15 mouse cellular contexts compared by ENCODE assay signal in the genomic region with DNA sequence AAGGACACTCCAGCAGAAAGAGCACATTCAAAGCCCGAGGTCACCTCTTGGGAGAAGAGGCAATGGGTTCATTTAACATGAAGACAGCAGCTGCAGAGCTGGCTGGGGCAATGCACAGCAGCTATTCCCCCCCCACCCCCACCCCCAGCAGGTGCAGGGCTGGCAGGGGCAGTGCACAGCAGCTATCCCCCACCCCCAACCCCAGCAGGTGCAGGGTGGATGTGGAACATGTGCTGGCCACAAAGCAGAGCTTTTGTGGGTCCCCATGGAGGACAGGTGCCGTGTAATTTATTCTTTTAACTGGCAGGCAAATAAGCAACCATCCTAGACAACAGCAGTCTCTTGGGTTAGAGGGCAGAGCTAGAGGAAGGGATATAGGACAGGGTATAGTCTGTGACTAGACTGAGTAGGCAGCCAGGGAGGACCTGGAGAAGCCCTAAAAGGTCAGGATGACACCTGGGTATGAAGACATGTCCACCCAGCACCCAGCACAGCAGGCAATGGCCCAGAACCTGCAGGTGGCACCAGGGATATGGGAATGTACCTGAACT. TPM values are rescaled to one million over a fixed set of nuclear protein-coding genes. Genes with fewer than 3 reads are reported as not detected.
DNase-seq lines count a peak whose midpoint lies in the region; ATAC-seq lines count a peak whose summit lies in the region.
"Had no signal": no experiment of that assay in that cellular context is flagged by ENCODE, and none has a peak within 500 bp of the region (broad histone marks: within the 10 kb centered on the region; RNA-seq: fewer than 3 reads in every experiment).

No protein-coding gene starts in this region.

- DNase-seq in retina, postnatal 1 day, result peak; percentile 30
- DNase-seq in retina, embryonic 14.5 days (ENCODE audit: low spot score), result no peak
- no peak for DNase-seq in hindbrain, embryonic 14.5 days (ENCODE audit: low spot score)
- DNase-seq in ovary, postnatal 10 days (ENCODE audit: low spot score), result no peak
- DNase-seq in B cell, adult 2 months, result no peak
- no peak for DNase-seq in cerebellum, postnatal 25 days
- DNase-seq: adrenal gland, postnatal 36 days; cerebellum, adult 11 months; embryo, embryonic 11 days; kidney, postnatal 25 days; right cerebral cortex, postnatal 14 days had no signal

- 57% methylated on average over 2 of the region's 2 CpGs for WGBS in hindbrain, embryonic 14.5 days
- 42% methylated on average over 2 of the region's 2 CpGs for WGBS in neural tube, embryonic 12.5 days

- no peak overlapping the region for H3K4me2 ChIP-seq in hindbrain, embryonic 14.5 days (replicated peaks)
- H3K4me2 ChIP-seq in neural tube, embryonic 12.5 days (replicated peaks), result no peak overlapping the region
- H3K4me2 ChIP-seq: liver, embryonic 11.5 days had no signal

- H3K4me3 ChIP-seq in hindbrain, embryonic 14.5 days (replicated peaks; ENCODE audit: low read length), result no peak overlapping the region
- no peak overlapping the region for H3K4me3 ChIP-seq in neural tube, embryonic 12.5 days
- H3K4me3 ChIP-seq: heart, embryonic 10.5 days had no signal

- peak; percentile 55 for ATAC-seq in hindbrain, embryonic 14.5 days (ENCODE audit: low FRiP score)
- peak; percentile 89 for ATAC-seq in neural tube, embryonic 12.5 days (ENCODE audit: low FRiP score, low read depth)
- ATAC-seq: lung, postnatal 0 days had no signal

- no peak overlapping the region for H3K9ac ChIP-seq in hindbrain, embryonic 14.5 days
- H3K9ac ChIP-seq in neural tube, embryonic 12.5 days, result no peak overlapping the region

- no peaks in the 10 kb centered on the region for H3K9me3 ChIP-seq in hindbrain, embryonic 14.5 days (ENCODE audit: control insufficient read depth, low read length)
- no peaks in the 10 kb centered on the region for H3K9me3 ChIP-seq in neural tube, embryonic 12.5 days
- H3K9me3 ChIP-seq: heart, embryonic 10.5 days had no signal

- H3K27ac ChIP-seq in hindbrain, embryonic 14.5 days, result 0 out of 2 replicates have a peak overlapping the region, but pooled peaks have one; percentile 26
- H3K27ac ChIP-seq in neural tube, embryonic 12.5 days, result no peak overlapping the region
- H3K27ac ChIP-seq: heart, embryonic 10.5 days had no signal

- peaks cover 27% of the 10 kb centered on the region for H3K36me3 ChIP-seq in hindbrain, embryonic 14.5 days (replicated peaks; ENCODE audit: control insufficient read depth, insufficient read depth)
- H3K36me3 ChIP-seq in neural tube, embryonic 12.5 days, result peaks cover 88% of the 10 kb centered on the region

- H3K27me3 ChIP-seq in hindbrain, embryonic 14.5 days (ENCODE audit: control insufficient read depth, insufficient read depth, low read length), result no peaks in the 10 kb centered on the region
- no peaks in the 10 kb centered on the region for H3K27me3 ChIP-seq in neural tube, embryonic 12.5 days (replicated peaks)

- H3K4me1 ChIP-seq in hindbrain, embryonic 14.5 days (replicated peaks; ENCODE audit: control insufficient read depth, insufficient read depth, low read length), result 0 out of 2 replicates have a peak, but pooled peaks cover 5% of the 10 kb centered on the region
- H3K4me1 ChIP-seq in neural tube, embryonic 12.5 days, result peaks cover 3% of the 10 kb centered on the region; the same call in 1 of the 2 replicates
- H3K4me1 ChIP-seq: heart, embryonic 10.5 days had no signal

RNA-seq across cellular contexts. Expression of a gene that starts 11.6 kb away (rescaled TPM):
- polyA plus RNA-seq in hindbrain, embryonic 14.5 days (2014; fragmentation: Nextera tagmentation; extraction: Ambion mirVana), result 525 and 527 TPM in 2 replicates
- 362 and 381 TPM in 2 replicates for polyA plus RNA-seq in neural tube, embryonic 12.5 days (2016; fragmentation: Nextera tagmentation; extraction: Ambion mirVana)

RNA-seq across cellular contexts. Expression of a gene that starts 12.1 kb away (rescaled TPM):
- 27.0 and 30.2 TPM in 2 replicates for polyA plus RNA-seq in hindbrain, embryonic 14.5 days (2014; fragmentation: Nextera tagmentation; extraction: Ambion mirVana)
- polyA plus RNA-seq in neural tube, embryonic 12.5 days (2016; fragmentation: Nextera tagmentation; extraction: Ambion mirVana), result 120 and 127 TPM in 2 replicates

RNA-seq across cellular contexts. Expression of a gene that starts 15.6 kb away (rescaled TPM):
- polyA plus RNA-seq in hindbrain, embryonic 14.5 days (2014; fragmentation: Nextera tagmentation; extraction: Ambion mirVana), result 45.8 and 48.5 TPM in 2 replicates
- polyA plus RNA-seq in neural tube, embryonic 12.5 days (2016; fragmentation: Nextera tagmentation; extraction: Ambion mirVana), result 60.6 and 61.2 TPM in 2 replicates

RNA-seq across cellular contexts. Expression of a gene that starts 44.7 kb away (rescaled TPM):
- polyA plus RNA-seq in hindbrain, embryonic 14.5 days (2014; fragmentation: Nextera tagmentation; extraction: Ambion mirVana), result 28.1 and 33.8 TPM in 2 replicates
- 37.3 and 38.2 TPM in 2 replicates for polyA plus RNA-seq in neural tube, embryonic 12.5 days (2016; fragmentation: Nextera tagmentation; extraction: Ambion mirVana)
